Mouse (Mus musculus) adipocyte (in vitro differentiated cells): Measurements from ENCODE around the gene Olfr608.
"Not testable (repeated sequence)": the region's sequence is repeated elsewhere in the genome, so short reads cannot be mapped to it uniquely, and the experiment has no call there.

Experiments used
- DNase-seq: peaks from one replicate; pipeline ENCODE4 v3.0.0-alpha.2; 2016; ENCODE audit warnings: low spot score

Olfr608 gene

GRCm38 (mm10) chr7:103469577-103469976, at the start of gene Olfr608:
Olfr608 (plus strand) TSS chr7:103469877.
- no peak for DNase-seq

DNA sequence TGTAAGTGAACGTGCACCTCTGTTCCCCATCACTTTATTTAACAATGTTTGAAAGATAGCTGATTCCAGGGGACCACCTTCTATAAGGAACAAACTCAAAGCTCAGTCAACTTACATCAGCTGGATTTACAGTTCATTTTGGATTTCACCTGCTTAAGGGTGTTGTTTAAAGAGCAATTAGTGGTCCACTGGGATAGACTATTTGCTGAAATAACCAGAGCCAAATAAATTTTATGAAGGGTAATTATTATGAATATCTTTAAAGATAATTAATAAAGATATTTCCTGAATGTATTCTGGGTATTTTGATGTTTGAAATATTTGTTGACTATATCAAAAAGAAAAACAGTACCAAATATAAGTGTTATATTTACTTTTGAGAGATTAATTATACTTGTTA, 24.3 kb upstream of the Olfr608 start, which contains the start of gene Olfr605:
Olfr605 (minus strand) TSS at position 101 of the 400 bp plus-strand sequence.
- DNase-seq = no peak

- DNase-seq = no peak
Observed at GRCm38 (mm10) chr7:103448746-103449145, 20.9 kb upstream of the Olfr608 start, which contains the start of gene Olfr606. Olfr606 (plus strand) TSS chr7:103449046.

DNA sequence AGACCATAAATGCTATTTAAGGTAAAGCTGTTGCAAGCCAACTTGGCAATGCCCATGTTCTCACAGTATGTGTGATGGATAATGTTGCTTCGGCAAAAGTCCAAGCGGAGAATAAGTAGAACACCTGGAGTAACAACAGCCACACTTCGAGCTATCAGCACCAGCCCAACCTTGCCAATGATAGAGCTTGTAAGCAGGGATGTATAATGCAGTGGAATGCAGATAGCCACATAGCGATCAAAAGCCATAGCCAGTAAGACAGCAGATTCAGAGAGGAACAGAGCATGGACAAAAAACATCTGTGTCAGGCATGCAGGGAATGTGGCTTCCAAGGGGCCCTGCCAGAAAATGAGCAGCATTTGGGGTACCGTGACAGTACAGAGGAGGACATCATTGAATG, 9.1 kb upstream of the Olfr608 start:
- no peak for DNase-seq

- not testable (repeated sequence) for DNase-seq
Observed at GRCm38 (mm10) chr7:103477106-103477505, 7.4 kb downstream of the Olfr608 start.

DNA sequence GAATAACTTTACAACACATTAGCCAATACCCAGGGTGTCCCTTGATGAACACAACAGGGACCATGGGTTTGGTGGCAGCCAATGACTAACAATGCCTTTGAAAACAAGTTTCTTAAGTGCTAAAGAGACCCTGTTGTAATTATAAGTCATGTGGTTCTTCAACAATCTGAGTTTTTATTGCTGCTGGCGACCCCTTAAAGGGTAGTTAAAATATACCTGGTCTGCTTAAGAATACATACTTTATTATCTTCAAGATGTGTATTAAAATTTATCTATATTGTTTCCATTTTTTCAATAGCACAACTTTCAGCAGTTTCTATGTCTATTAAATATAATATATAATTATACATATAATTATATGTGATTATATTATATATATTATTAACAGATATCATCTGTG, 28.3 kb downstream of the Olfr608 start, which contains the start of gene Olfr609:
Olfr609 (minus strand) TSS at position 101 of the 400 bp plus-strand sequence.
- no peak for DNase-seq

GRCm38 (mm10) chr7:103512022-103512421, 42.3 kb downstream of the Olfr608 start, which contains the start of gene Olfr610:
Olfr610 (minus strand) TSS chr7:103512122.
- no peak for DNase-seq

DNA sequence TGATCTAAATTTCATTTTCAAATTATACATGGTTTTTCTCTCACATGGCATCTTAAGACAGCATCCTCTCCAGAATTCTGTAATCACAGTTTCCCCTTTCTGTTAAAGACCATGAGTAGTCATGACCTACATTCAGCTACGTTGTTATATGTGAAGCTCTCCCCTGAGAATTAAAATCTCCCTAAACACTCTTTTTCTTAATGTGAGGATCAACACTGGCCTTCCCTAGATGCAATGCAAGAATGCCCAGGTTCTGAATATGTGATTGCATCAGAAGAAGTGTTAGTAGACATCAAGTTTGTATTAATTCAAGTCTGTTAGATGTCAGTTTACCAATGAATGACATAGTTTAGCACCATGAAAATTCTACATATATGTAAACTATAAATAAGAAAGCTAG, 51.1 kb downstream of the Olfr608 start, which contains the start of gene Olfr611:
Olfr611 (minus strand) TSS at position 101 of the 400 bp plus-strand sequence.
- DNase-seq = not testable (repeated sequence)
